Mouse (Mus musculus) skeletal muscle tissue, adult 2 months (tissue): ENCODE measurements around the gene Faap100.
A peak's percentile ranks its signal among the peaks of the same experiment; 100 is the strongest.

Experiments
- DNase-seq: peaks from one replicate; pipeline ENCODE4 v3.0.0-alpha.2; 2012; ENCODE audit warnings: low read depth, low spot score

The Faap100 gene

GRCm38 (mm10) chr11:120376302-120377160, 2.0 kb downstream of the Faap100 start:
- no peak for DNase-seq

GRCm38 (mm10) chr11:120375324-120375723, 3.2 kb downstream of the Faap100 start:
- peak; percentile 71 for DNase-seq

- no peak for DNase-seq
Measured at GRCm38 (mm10) chr11:120373820-120374586, 4.6 kb downstream of the Faap100 start.

- no peak for DNase-seq
Measured at GRCm38 (mm10) chr11:120373025-120373424, 5.5 kb downstream of the Faap100 start.

GRCm38 (mm10) chr11:120369656-120370055, 8.9 kb downstream of the Faap100 start:
- DNase-seq: peak; percentile 61

GRCm38 (mm10) chr11:120366443-120367027, 12.0 kb downstream of the Faap100 start:
- DNase-seq: no peak

GRCm38 (mm10) chr11:120362891-120363290, 15.7 kb downstream of the Faap100 start:
- DNase-seq: peak; percentile 57

GRCm38 (mm10) chr11:120361295-120361694, 17.3 kb downstream of the Faap100 start, which contains the start of gene Fscn2:
Fscn2 (plus strand) TSS chr11:120361534.
- DNase-seq: no peak

- no peak for DNase-seq
Measured at GRCm38 (mm10) chr11:120360755-120361154, 17.8 kb downstream of the Faap100 start.

GRCm38 (mm10) chr11:120360062-120360461, 18.5 kb downstream of the Faap100 start:
- DNase-seq: peak; percentile 74

GRCm38 (mm10) chr11:120359391-120359790, 19.2 kb downstream of the Faap100 start:
- no peak for DNase-seq

- DNase-seq: peak; percentile 54
Measured at GRCm38 (mm10) chr11:120357791-120358401, 20.7 kb downstream of the Faap100 start.

- DNase-seq: no peak
Measured at GRCm38 (mm10) chr11:120356900-120357299, 21.7 kb downstream of the Faap100 start.

GRCm38 (mm10) chr11:120356319-120356840, 22.2 kb downstream of the Faap100 start:
- DNase-seq: no peak

- no peak for DNase-seq
Measured at GRCm38 (mm10) chr11:120355277-120356039, 23.1 kb downstream of the Faap100 start.

GRCm38 (mm10) chr11:120354304-120355276, 24.0 kb downstream of the Faap100 start:
- no peak for DNase-seq

- peak; percentile 90 for DNase-seq
Measured at GRCm38 (mm10) chr11:120353500-120354303, 24.9 kb downstream of the Faap100 start.

- DNase-seq: peak; percentile 58
Measured at GRCm38 (mm10) chr11:120352571-120353290, 25.8 kb downstream of the Faap100 start.
